Mouse (Mus musculus): ENCODE data around the gene Rft1. TPM values are rescaled to one million over a fixed set of nuclear protein-coding genes. Genes with fewer than 3 reads are reported as not detected.

Rft1 gene
- polyA plus RNA-seq, 1 experiment from 2014 or later, result 7.0 TPM

DNA sequence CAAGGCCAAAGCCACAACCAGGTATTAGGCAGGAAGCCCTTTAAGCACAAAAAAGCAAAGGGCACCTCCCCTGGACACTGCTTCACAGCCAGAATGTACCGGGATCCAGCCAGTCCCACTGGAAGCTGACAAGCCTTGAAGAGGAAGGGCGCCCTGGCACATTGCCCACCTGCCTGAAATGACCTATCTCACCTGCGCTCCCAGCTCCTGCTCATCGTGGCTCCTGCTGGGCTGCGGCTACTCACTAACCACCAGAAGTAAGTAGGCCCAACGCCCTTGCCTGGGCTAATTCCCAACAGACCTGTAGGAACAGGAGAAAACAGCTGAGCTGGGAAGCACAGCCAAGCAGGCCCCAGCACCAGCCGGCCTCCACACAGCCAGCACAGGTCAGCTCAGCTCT is 32.0 kb upstream of the Rft1 start:
- H3K4me2 ChIP-seq (ENCODE audit: low read depth, low read length), result no peak overlapping the region
- peaks cover 48% of the 10 kb centered on the region for H3K4me1 ChIP-seq (ENCODE audit: insufficient read depth)
- H3K9ac ChIP-seq (replicated peaks), result no peak overlapping the region
- no peak for TF ChIP-seq CTCF (IDR thresholded peaks at IDR 0.05; ENCODE audit: low read depth)
- TF ChIP-seq EP300 (IDR thresholded peaks at IDR 0.05; ENCODE audit: low read depth), result no peak
- DNase-seq, result peak; percentile 31
- H3K36me3 ChIP-seq (replicated peaks; ENCODE audit: insufficient read depth, low read length), result no peaks in the 10 kb centered on the region
- H3K9me3 ChIP-seq (ENCODE audit: low read length), result no peaks in the 10 kb centered on the region
- WGBS (ENCODE audit: insufficient replicate concordance), result 71% methylated on average over 7 of the region's 7 CpGs
- no peak overlapping the region for H3K27ac ChIP-seq (ENCODE audit: low read depth)
- H3K4me3 ChIP-seq (ENCODE audit: low read depth, low read length), result no peak overlapping the region
- no peak for ATAC-seq
- no peaks in the 10 kb centered on the region for H3K27me3 ChIP-seq (ENCODE audit: insufficient read depth, low read length)

- WGBS (ENCODE audit: insufficient replicate concordance), result 87% methylated on average over 8 of the region's 8 CpGs
- ATAC-seq, result no peak
- DNase-seq, result no peak
- Histone ChIP-seq H3K36me3 (replicated peaks; ENCODE audit: insufficient read depth, low read length) (no peaks in the 10 kb centered on the region), H3K4me1 (ENCODE audit: insufficient read depth) (peaks cover 43% of the 10 kb centered on the region), H3K27me3 (ENCODE audit: insufficient read depth, low read length) (no peaks in the 10 kb centered on the region), H3K4me3 (ENCODE audit: low read depth, low read length) (no peak overlapping the region), H3K27ac (ENCODE audit: low read depth) (no peak overlapping the region), H3K4me2 (ENCODE audit: low read depth, low read length) (no peak overlapping the region), H3K9ac (replicated peaks) (no peak overlapping the region), H3K9me3 (ENCODE audit: low read length) (no peaks in the 10 kb centered on the region)
- TF ChIP-seq EP300 (IDR thresholded peaks at IDR 0.05; ENCODE audit: low read depth), result no peak
- TF ChIP-seq CTCF (IDR thresholded peaks at IDR 0.05; ENCODE audit: low read depth), result no peak
Measured at GRCm38 (mm10) chr14:30622556-30622955, 31.6 kb upstream of the Rft1 start.

DNA sequence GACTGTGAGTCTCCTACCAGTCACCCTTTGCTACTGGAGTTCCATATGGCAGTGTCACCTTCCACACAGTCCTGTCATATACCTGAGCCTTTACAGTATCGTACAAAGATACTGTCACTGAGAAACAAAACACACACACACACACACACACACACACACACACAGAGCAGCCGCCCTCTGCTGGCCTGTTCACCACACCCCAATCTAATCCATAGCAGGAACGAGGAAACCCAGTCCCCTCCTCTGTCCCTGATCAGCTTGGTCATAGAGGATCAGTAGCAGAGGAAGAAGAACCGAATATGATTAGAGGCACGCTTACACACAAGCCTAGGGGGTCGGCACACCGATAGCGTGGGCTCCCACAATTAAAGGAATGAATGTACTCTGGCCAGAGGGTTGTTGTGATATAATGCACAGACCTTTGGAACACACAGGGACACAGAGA is 29.9 kb upstream of the Rft1 start:
- 28% methylated on average over 8 of the region's 8 CpGs for WGBS (ENCODE audit: insufficient replicate concordance)
- Histone ChIP-seq H3K9ac (replicated peaks) (0 out of 2 replicates have a peak overlapping the region, but pooled peaks have one; percentile 82), H3K9me3 (ENCODE audit: low read length) (no peaks in the 10 kb centered on the region), H3K4me1 (ENCODE audit: insufficient read depth) (peaks cover 37% of the 10 kb centered on the region), H3K4me3 (ENCODE audit: low read depth, low read length) (peak overlapping the region; percentile 83), H3K27ac (ENCODE audit: low read depth) (0 out of 2 replicates have a peak overlapping the region, but pooled peaks have one; percentile 82), H3K27me3 (ENCODE audit: insufficient read depth, low read length) (no peaks in the 10 kb centered on the region), H3K4me2 (ENCODE audit: low read depth, low read length) (peak overlapping the region; percentile 85), H3K36me3 (replicated peaks; ENCODE audit: insufficient read depth, low read length) (no peaks in the 10 kb centered on the region)
- peak; percentile 39 for DNase-seq
- peak; percentile 58 for TF ChIP-seq CTCF (IDR thresholded peaks at IDR 0.05; ENCODE audit: low read depth)
- TF ChIP-seq EP300 (IDR thresholded peaks at IDR 0.05; ENCODE audit: low read depth), result no peak
- 0 out of 2 replicates have a peak, but pooled peaks have one; percentile 8 for ATAC-seq

DNA sequence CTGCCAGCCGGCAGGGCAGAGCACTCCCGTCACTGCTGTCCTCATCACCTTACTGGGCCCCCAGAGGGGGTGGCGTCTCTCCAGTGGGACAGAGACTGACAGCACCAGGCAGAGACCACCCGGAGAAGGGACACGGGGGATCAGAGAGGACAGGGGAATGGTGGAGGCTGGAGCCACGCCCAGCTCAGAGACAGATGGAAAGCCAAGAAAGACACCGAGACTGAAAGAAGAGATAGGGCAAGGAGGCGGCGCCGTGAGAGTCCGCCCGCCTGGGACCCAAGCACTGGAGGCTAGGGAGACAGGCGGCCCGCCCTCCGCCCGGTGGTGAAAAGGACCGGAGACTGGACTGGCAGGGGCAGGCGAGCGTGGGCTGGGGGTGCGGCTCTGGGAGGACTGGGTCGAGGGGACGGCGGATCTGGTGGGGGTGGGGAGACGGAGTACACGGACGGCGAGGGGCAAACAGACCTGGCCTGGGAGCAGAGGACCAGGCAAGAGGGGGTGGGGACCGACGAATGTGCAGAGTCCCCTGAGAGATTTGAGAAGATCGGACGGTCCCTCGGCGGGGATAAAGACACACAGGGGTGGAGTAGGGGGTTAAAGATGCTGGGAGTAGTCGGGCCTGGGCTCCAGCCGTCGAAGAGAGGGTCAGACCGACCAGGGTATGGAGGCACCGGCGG is 28.9 kb upstream of the Rft1 start:
- Histone ChIP-seq H3K4me3 (ENCODE audit: low read depth, low read length) (peak overlapping the region; percentile 83), H3K9me3 (ENCODE audit: low read length) (no peaks in the 10 kb centered on the region), H3K4me1 (ENCODE audit: insufficient read depth) (peaks cover 34% of the 10 kb centered on the region), H3K9ac (replicated peaks) (peak overlapping the region; percentile 82), H3K27ac (ENCODE audit: low read depth) (peak overlapping the region; percentile 82), H3K36me3 (replicated peaks; ENCODE audit: insufficient read depth, low read length) (no peaks in the 10 kb centered on the region), H3K27me3 (ENCODE audit: insufficient read depth, low read length) (no peaks in the 10 kb centered on the region), H3K4me2 (ENCODE audit: low read depth, low read length) (peak overlapping the region; percentile 85)
- peak; percentile 75 for DNase-seq
- TF ChIP-seq EP300 (IDR thresholded peaks at IDR 0.05; ENCODE audit: low read depth) (no peak), CTCF (IDR thresholded peaks at IDR 0.05; ENCODE audit: low read depth) (no peak)
- 3% methylated on average over 37 of the region's 39 CpGs for WGBS (ENCODE audit: insufficient replicate concordance)
- ATAC-seq, result peak; percentile 40

- H3K9ac ChIP-seq (replicated peaks), result peak within 1 kb of the TSS; percentile 82
- peak within 1 kb of the TSS; percentile 83 for H3K4me3 ChIP-seq (ENCODE audit: low read depth, low read length)
- WGBS (ENCODE audit: insufficient replicate concordance), result under 1% methylated on average over 51 of the region's 71 CpGs
- H3K4me2 ChIP-seq (ENCODE audit: low read depth, low read length), result peak within 1 kb of the TSS; percentile 85
- DNase-seq (peak; percentile 90), ATAC-seq (peak; percentile 76)
- no peaks in the 10 kb centered on the region for H3K27me3 ChIP-seq (ENCODE audit: insufficient read depth, low read length)
- H3K27ac ChIP-seq (ENCODE audit: low read depth), result peak within 1 kb of the TSS; percentile 82
- no peak for TF ChIP-seq EP300 (IDR thresholded peaks at IDR 0.05; ENCODE audit: low read depth)
- TF ChIP-seq CTCF (IDR thresholded peaks at IDR 0.05; ENCODE audit: low read depth), result no peak
- peaks cover 37% of the 10 kb centered on the region for H3K4me1 ChIP-seq (ENCODE audit: insufficient read depth)
- no peaks in the 10 kb centered on the region for H3K9me3 ChIP-seq (ENCODE audit: low read length)
- H3K36me3 ChIP-seq (replicated peaks; ENCODE audit: insufficient read depth, low read length), result no peaks in the 10 kb centered on the region
Measured at GRCm38 (mm10) chr14:30625856-30626726, 28.1 kb upstream of the Rft1 start, which contains the start of gene Prkcd. Prkcd (minus strand) TSS chr14:30626210.
